Mouse (Mus musculus) G1E (cell line): ENCODE measurements around the gene Ppil4.

ENCODE experiments used
- CTCF ChIP-seq: IDR thresholded peaks from 2 replicates; pipeline ENCODE4 v1.5.1; 2012; ENCODE audit warnings: low read depth, low read length, inconsistent platforms, mixed read lengths
- GATA1 ChIP-seq: IDR thresholded peaks from 2 replicates; pipeline ENCODE4 v1.6.1; 2012; ENCODE audit warnings: borderline replicate concordance, low read length, inconsistent platforms, mixed read lengths

GRCm38 (mm10) chr10:7864806-7865205 is 72.1 kb downstream of the Ppil4 start:
- no peak for TF ChIP-seq CTCF
- no peak for TF ChIP-seq GATA1
